Mouse (Mus musculus) spleen, adult 2 months (tissue): ENCODE data around the gene Rnf208. TPM values are rescaled to one million over a fixed set of nuclear protein-coding genes. Genes with fewer than 3 reads are reported as not detected.

Experiments used
- DNase-seq, 2 experiments: peaks; one replicate each; pipeline versions ENCODE4 v3.0.0 to v3.0.0-alpha.2; 2012 to 2021; ENCODE audit warnings: low spot score in 2 of 2, low read depth in 1 of 2
- H3K27ac ChIP-seq: fragments of 200-500 bp; 2 replicates; pipeline ENCODE4 v1.5.1; 2012; ENCODE audit warnings: low read length, inconsistent platforms; ENCODE audit not compliant: insufficient read depth
- H3K27me3 ChIP-seq: fragments of 200-500 bp; 2 replicates; pipeline ENCODE4 v1.6.1; 2012; ENCODE audit warnings: mild to moderate bottlenecking, moderate library complexity, low read length, inconsistent platforms; ENCODE audit not compliant: control insufficient read depth, insufficient read depth
- H3K36me3 ChIP-seq: fragments of 200-500 bp; 2 replicates; pipeline ENCODE4 v1.6.1; 2012; ENCODE audit warnings: mild to moderate bottlenecking, low read length, inconsistent platforms; ENCODE audit not compliant: control insufficient read depth, insufficient read depth
- H3K4me1 ChIP-seq: fragments of 200-500 bp; 2 replicates; pipeline ENCODE4 v1.6.1; 2011; ENCODE audit warnings: inconsistent platforms; ENCODE audit not compliant: control insufficient read depth, insufficient read depth, insufficient read length
- H3K4me3 ChIP-seq: fragments of 200-500 bp; 2 replicates; pipeline ENCODE4 v1.5.1; 2011; ENCODE audit warnings: mild to moderate bottlenecking, inconsistent platforms; ENCODE audit not compliant: insufficient read depth, insufficient read length; ENCODE audit errors: extremely low read depth
- CTCF ChIP-seq: fragments of 200-500 bp; IDR thresholded peaks from 2 replicates; pipeline ENCODE4 v1.5.1; 2011; ENCODE audit warnings: mild to moderate bottlenecking, inconsistent platforms; ENCODE audit not compliant: insufficient read depth, insufficient read length, insufficient replicate concordance; ENCODE audit errors: extremely low read depth
- POLR2A ChIP-seq: fragments of 200-500 bp; IDR thresholded peaks from 2 replicates; pipeline ENCODE4 v1.6.1; 2011; ENCODE audit warnings: low read depth, low read length, inconsistent platforms
- WGBS: fragments of 180-500 bp; shearing (Covaris S2); methylation state at CpG from one replicate; pipeline ENCODE4 v1.1.7; 2018; 5-methylcytosine and 5-hydroxymethylcytosine counted together
- polyA plus RNA-seq: library from polyadenylated mRNA; depleted of rRNA; stranded (reverse); fragments of >200 nt; gene quantifications from 2 replicates; pipeline ENCODE4 v1.2.3, GENCODE M21; 2012

The Rnf208 gene
- polyA plus RNA-seq, 1 experiment, result 1.8 TPM

GRCm38 (mm10) chr2:25240723-25241437 lies 1.2 kb upstream of the Rnf208 start:
- H3K36me3 ChIP-seq, result no peaks in the 10 kb centered on the region
- 3% methylated on average over 29 of the region's 29 CpGs for WGBS

DNA sequence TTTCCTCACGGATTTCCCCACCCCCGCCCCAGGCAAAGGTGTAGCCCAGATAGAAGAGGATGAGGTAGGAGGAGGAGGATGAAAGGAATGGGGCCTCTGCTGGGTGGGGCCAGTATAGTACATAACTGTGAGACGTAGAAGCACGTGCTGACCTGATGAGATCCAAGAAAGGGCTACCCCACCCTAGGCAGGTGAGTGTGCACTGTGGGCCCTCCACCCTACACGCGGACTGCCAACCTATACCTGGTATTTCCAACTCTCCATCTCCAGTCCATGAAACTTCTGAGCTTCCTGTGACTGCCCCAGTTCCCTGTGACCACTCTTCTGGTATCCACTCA lies 648 bp upstream of the Rnf208 start:
- no peaks in the 10 kb centered on the region for H3K36me3 ChIP-seq
- peaks cover 11% of the 10 kb centered on the region for H3K27me3 ChIP-seq
- WGBS, result 13% methylated on average over 6 of the region's 6 CpGs
- no peak for DNase-seq
- no peak overlapping the region for H3K27ac ChIP-seq
- no peak overlapping the region for H3K4me3 ChIP-seq
- peaks cover 9% of the 10 kb centered on the region for H3K4me1 ChIP-seq
- no peak for TF ChIP-seq POLR2A
- no peak for TF ChIP-seq CTCF

More at GRCm38 (mm10) chr2:25240723-25241437, 1.2 kb upstream of the Rnf208 start:
- H3K4me3 ChIP-seq, result peak overlapping the region; percentile 53; the same call in 1 of the 2 replicates
- H3K27me3 ChIP-seq, result peaks cover 11% of the 10 kb centered on the region
- TF ChIP-seq POLR2A (no peak), CTCF (no peak)
- DNase-seq, result no peak
- H3K4me1 ChIP-seq, result peaks cover 9% of the 10 kb centered on the region
- H3K27ac ChIP-seq, result no peak overlapping the region

DNA sequence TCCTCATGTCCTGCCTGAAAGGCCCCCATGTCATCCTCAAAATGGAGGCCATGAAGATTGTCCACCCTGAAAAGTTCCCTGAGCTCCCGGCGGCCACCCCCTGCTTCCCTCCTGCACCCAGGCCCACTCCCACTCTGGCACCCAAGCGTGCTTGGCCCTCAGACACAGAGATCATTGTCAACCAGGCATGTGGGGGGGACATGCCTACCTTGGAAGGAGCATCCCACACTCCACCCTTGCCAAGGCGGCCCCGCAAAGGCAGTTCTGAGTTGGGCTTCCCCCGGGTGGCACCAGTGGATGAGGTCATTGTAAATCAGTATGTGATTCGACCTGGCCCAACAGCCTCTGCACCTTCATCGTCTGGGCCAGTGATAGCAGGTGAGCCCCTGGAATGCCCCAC lies 1.3 kb downstream of the Rnf208 start:
- no peak overlapping the region for H3K27ac ChIP-seq
- peaks cover 9% of the 10 kb centered on the region for H3K4me1 ChIP-seq
- peaks cover 8% of the 10 kb centered on the region; the same call in 1 of the 2 replicates for H3K36me3 ChIP-seq
- 87% methylated on average over 8 of the region's 8 CpGs for whole genome bisulfite sequencing
- no peak for DNase-seq
- no peak for TF ChIP-seq CTCF
- H3K27me3 ChIP-seq, result peaks cover 11% of the 10 kb centered on the region
- H3K4me3 ChIP-seq, result no peak overlapping the region

DNA sequence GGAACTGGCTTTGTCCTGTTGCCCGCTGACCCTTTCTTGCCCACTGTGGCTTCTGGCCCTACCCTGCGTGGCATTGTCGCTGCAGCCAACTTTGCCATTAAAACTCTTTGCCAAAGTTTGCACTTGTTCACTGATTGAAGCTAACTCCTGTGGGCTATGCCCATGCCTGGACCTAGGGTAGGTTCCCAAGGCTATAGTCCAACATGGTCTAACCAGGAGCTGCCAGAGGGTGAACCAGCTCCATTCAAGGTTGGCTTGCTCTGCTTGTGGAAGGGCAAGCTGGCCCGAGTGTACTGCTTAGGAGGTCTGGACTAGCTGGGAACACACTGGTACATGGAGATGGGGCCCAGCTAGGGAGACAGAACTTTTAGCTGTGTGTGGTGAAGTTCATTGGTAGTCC lies 2.1 kb downstream of the Rnf208 start:
- Histone ChIP-seq H3K4me1 (peaks cover 9% of the 10 kb centered on the region), H3K36me3 (peaks cover 14% of the 10 kb centered on the region), H3K27me3 (peaks cover 11% of the 10 kb centered on the region), H3K27ac (no peak overlapping the region), H3K4me3 (no peak overlapping the region)
- DNase-seq, result no peak
- WGBS, result 83% methylated on average over 4 of the region's 4 CpGs
- no peak for TF ChIP-seq POLR2A
- no peak for TF ChIP-seq CTCF

DNA sequence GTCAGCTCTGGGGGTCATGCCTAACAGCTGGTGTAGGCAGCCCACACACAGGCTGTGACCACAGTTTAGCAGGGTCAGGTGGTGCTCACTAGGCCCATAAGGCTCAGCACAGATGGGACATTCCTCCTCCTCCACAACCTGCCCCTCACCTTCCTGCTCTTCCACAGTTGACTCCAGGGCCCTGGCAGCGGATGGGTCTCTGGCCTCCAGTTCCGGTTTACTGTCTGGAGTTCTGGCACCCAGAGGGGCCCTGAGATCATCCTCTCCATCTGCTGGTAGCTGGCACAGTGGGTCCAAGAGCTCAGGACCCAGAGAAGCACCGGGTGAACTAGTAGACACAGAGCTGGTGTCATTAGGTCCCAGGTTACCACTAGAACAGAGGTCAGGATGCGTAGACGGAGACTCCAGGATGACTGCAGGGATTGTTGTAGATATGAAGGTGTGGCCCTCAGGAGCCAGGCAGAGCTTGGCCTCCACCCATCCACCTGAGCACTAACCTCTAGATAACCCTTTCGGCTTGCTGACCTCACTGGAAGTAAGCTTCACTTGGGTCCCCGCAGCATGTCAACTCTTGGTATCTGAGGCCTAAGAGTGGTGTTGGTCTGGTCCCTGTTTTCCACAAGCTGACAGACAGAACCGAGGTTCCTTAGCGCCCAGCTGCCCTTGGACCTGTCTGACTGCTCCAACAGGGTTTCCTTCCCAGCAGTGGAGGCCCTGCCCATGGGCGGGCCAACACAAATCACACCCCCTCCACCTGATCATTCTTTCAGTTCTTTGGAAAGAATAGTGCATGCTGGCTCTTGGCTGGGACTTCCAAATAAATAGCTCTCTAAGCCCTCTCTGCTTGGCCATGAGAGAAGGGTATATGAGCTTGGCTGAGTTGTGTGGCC lies 4.4 kb downstream of the Rnf208 start, which contains the start of gene AL732309.1:
Gene AL732309.1 (minus strand): TSS at position 681 of the 890 bp plus-strand sequence.
- no peak for DNase-seq
- 90% methylated on average over 10 of the region's 10 CpGs for WGBS

GRCm38 (mm10) chr2:25252331-25252730 lies 10.3 kb downstream of the Rnf208 start:
- H3K4me3 ChIP-seq, result no peak overlapping the region
- peak in 1 of 2 experiments; percentile 31 for DNase-seq
- peaks cover 9% of the 10 kb centered on the region for H3K4me1 ChIP-seq
- TF ChIP-seq CTCF (peak; percentile 8; the same call in 1 of the 2 replicates), POLR2A (no peak)
- 92% methylated on average over 1 of the region's 1 CpGs for WGBS
- no peaks in the 10 kb centered on the region for H3K27me3 ChIP-seq
- H3K27ac ChIP-seq, result no peak overlapping the region
- H3K36me3 ChIP-seq, result peaks cover 29% of the 10 kb centered on the region

More for the DNA sequence above, 4.4 kb downstream of the Rnf208 start, which contains the start of gene AL732309.1:
- Histone ChIP-seq H3K27ac (no peak within 1 kb of the TSS), H3K36me3 (peaks cover 25% of the 10 kb centered on the region), H3K4me3 (no peak within 1 kb of the TSS), H3K27me3 (peaks cover 9% of the 10 kb centered on the region), H3K4me1 (peaks cover 4% of the 10 kb centered on the region)
- no peak for TF ChIP-seq CTCF
- TF ChIP-seq POLR2A, result no peak

DNA sequence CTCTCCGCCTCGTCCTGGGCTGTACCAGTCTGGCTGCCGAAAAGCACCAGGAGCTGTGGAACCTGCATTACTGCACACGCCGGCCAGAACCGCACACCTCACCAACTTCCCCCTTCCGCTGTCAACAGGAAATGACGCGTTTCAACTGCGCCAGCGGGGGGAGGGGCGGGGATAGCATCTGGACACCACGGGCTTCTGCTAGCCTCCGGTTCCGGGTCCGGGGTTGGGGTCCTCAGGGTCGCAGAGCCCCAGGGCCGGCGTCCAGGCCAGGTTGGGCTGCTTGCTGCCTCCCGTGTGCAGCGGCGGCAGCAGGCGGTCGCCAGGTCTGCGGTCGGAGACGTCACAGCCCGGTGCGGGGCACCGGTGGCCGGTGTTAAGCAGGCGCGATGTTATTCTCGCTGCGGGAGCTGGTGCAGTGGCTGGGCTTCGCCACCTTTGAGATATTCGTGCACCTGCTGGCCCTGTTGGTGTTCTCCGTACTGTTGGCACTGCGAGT lies 13.3 kb downstream of the Rnf208 start, which contains the start of gene Tmem203:
Gene Tmem203 (plus strand): TSS at position 156 of the 496 bp plus-strand sequence.
- Histone ChIP-seq H3K4me1 (peaks cover 9% of the 10 kb centered on the region), H3K27me3 (no peaks in the 10 kb centered on the region), H3K27ac (peak within 1 kb of the TSS; percentile 86), H3K4me3 (peak within 1 kb of the TSS; percentile 98), H3K36me3 (peaks cover 8% of the 10 kb centered on the region)
- 1% methylated on average over 39 of the region's 39 CpGs for WGBS
- no peak for TF ChIP-seq CTCF
- TF ChIP-seq POLR2A, result peak; percentile 40; the same call in 1 of the 2 replicates
- DNase-seq, result peak; percentile 82 to 84
